Mouse (Mus musculus) T-cell, adult 2 months (primary cell): ENCODE measurements at regions not wholly inside any gene's neighbourhood (a gene's known extent, or its start where the extent isn't known, plus 50 kb on each side); places are given as distances from the start of the nearest gene placed in this dataset.

Experiments
- DNase-seq: peaks from one replicate; pipeline ENCODE4 v3.0.0; 2022; ENCODE audit warnings: low spot score

GRCm38 (mm10) chr10:68842023-68842735 lies 118.7 kb downstream of the Tmem26 start:
- DNase-seq: no peak

GRCm38 (mm10) chr10:68844066-68844465 lies 120.6 kb downstream of the Tmem26 start:
- no peak for DNase-seq

- DNase-seq: no peak
Observed at GRCm38 (mm10) chr10:68844596-68844995, 121.2 kb downstream of the Tmem26 start.

GRCm38 (mm10) chr10:68851153-68851552 lies 127.7 kb downstream of the Tmem26 start:
- no peak for DNase-seq

GRCm38 (mm10) chr10:68855934-68856891 lies 132.8 kb downstream of the Tmem26 start:
- no peak for DNase-seq

GRCm38 (mm10) chr10:68864606-68865378 lies 141.3 kb downstream of the Tmem26 start:
- DNase-seq: no peak

GRCm38 (mm10) chr10:68865776-68866175 lies 142.3 kb downstream of the Tmem26 start:
- no peak for DNase-seq

GRCm38 (mm10) chr10:68867361-68867760 lies 143.9 kb downstream of the Tmem26 start:
- no peak for DNase-seq

GRCm38 (mm10) chr10:68872102-68872501 lies 148.7 kb downstream of the Tmem26 start:
- no peak for DNase-seq

- DNase-seq: no peak
Observed at GRCm38 (mm10) chr10:68875641-68876040, 152.2 kb downstream of the Tmem26 start.

- DNase-seq: no peak
Observed at GRCm38 (mm10) chr10:68893100-68893841, 169.8 kb downstream of the Tmem26 start.

- no peak for DNase-seq
Observed at GRCm38 (mm10) chr10:68894121-68894520, 170.7 kb downstream of the Tmem26 start.

- no peak for DNase-seq
Observed at GRCm38 (mm10) chr10:68897524-68897923, 174.1 kb downstream of the Tmem26 start.

GRCm38 (mm10) chr10:68901168-68901567 lies 177.7 kb downstream of the Tmem26 start:
- DNase-seq: peak; percentile 12

GRCm38 (mm10) chr10:68902670-68903069 lies 179.2 kb downstream of the Tmem26 start:
- DNase-seq: peak; percentile 5

- no peak for DNase-seq
Observed at GRCm38 (mm10) chr10:68904337-68904736, 180.9 kb downstream of the Tmem26 start.

GRCm38 (mm10) chr10:68908236-68908635 lies 184.8 kb downstream of the Tmem26 start:
- peak; percentile 15 for DNase-seq

GRCm38 (mm10) chr10:68909018-68909417 lies 185.6 kb downstream of the Tmem26 start:
- no peak for DNase-seq

- no peak for DNase-seq
Observed at GRCm38 (mm10) chr10:68916147-68916546, 192.7 kb downstream of the Tmem26 start.

- no peak for DNase-seq
Observed at GRCm38 (mm10) chr10:68935843-68936242, 212.4 kb downstream of the Tmem26 start.

- DNase-seq: no peak
Observed at GRCm38 (mm10) chr10:68943239-68943638, 208.0 kb upstream of the Rhobtb1 start.
